Comparison of ENCODE assay signal across 9 mouse cellular contexts in the genomic region with DNA sequence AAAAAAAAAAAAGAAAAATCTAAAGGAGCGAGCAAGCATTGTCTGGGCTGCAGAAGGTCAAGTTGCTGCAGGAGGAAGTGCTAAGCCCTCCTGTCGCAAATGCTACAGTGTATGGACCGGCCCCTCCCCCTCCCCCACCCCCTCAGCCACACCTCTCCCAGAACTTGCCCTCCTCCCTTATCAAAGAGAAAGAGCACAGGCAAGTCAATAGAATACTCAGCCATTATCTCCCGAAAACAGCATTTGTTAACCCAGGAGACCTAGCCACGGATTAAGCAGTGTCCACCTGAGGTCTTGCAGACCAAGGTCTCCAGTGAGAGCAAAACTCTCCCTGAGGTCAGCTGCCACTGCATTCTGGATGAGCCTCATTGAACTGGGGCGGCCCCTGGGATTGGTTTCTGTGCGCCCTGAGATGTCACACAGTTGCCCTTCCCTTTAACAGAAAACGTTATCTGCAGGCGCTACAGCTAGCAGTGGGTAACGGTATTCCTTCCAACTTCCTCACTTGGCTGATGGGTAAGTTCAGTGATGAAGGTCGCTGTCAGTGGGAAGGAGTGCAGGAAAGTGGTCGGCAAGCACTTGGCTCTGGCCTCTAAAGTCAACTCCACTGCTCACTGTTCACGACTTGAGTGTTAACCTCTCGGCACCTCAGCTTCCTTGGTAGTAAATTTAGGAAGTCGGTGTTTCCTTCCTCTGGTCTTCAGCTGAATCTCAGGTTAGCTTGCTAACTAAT.
DNase-seq lines count a peak whose midpoint lies in the region; ATAC-seq and TF ChIP-seq lines count a peak whose summit lies in the region.
"Had no signal": no experiment of that assay in that cellular context is flagged by ENCODE, and none has a peak within 500 bp of the region (broad histone marks: within the 10 kb centered on the region; RNA-seq: fewer than 3 reads in every experiment).

No protein-coding gene starts in this region.

- TF ChIP-seq EP300 in liver, embryonic 14.5 days (IDR thresholded peaks at IDR 0.05; ENCODE audit: low read depth) = peak; percentile 76

- no peak overlapping the region for H3K4me2 ChIP-seq in midbrain, embryonic 16.5 days (ENCODE audit: low read length)
- H3K4me2 ChIP-seq in liver, embryonic 14.5 days (ENCODE audit: low read depth) = peak overlapping the region; percentile 87
- H3K4me2 ChIP-seq: hindbrain, embryonic 13.5 days had no signal

- peaks cover 24% of the 10 kb centered on the region for H3K27me3 ChIP-seq in midbrain, embryonic 10.5 days (ENCODE audit: low read depth, poor library complexity, severe bottlenecking)
- no peaks in the 10 kb centered on the region for H3K27me3 ChIP-seq in midbrain, embryonic 16.5 days (ENCODE audit: control insufficient read depth, insufficient read depth, low read depth, low read length)
- H3K27me3 ChIP-seq in erythroblast, embryonic 14.5 days (ENCODE audit: control insufficient read depth) = no peaks in the 10 kb centered on the region
- H3K27me3 ChIP-seq in liver, embryonic 14.5 days (ENCODE audit: control insufficient read depth, insufficient read depth, low read length) = no peaks in the 10 kb centered on the region
- H3K27me3 ChIP-seq: hindbrain, embryonic 13.5 days had no signal

- 0 out of 2 replicates have a peak overlapping the region, but pooled peaks have one; percentile 49 for H3K27ac ChIP-seq in midbrain, embryonic 10.5 days (replicated peaks)
- no peak overlapping the region for H3K27ac ChIP-seq in midbrain, embryonic 16.5 days (ENCODE audit: low read length)
- peak overlapping the region; percentile 77 for H3K27ac ChIP-seq in liver, embryonic 14.5 days
- H3K27ac ChIP-seq: hindbrain, embryonic 13.5 days had no signal

- DNase-seq in midbrain, embryonic 10.5 days (ENCODE audit: low spot score) = no peak
- peak; percentile 42 to 68 (median 55) for DNase-seq in liver, embryonic 14.5 days (ENCODE audit: low read depth in 3 of 3, low spot score in 3 of 3)
- DNase-seq in spleen, postnatal 4 days (ENCODE audit: low spot score in 2 of 2) = peak; percentile 54 to 77
- no peak for DNase-seq in adrenal gland, adult 8-10 months
- DNase-seq in testis, postnatal 14 days (ENCODE audit: low spot score) = no peak

- H3K36me3 ChIP-seq in midbrain, embryonic 10.5 days = no peaks in the 10 kb centered on the region
- no peaks in the 10 kb centered on the region for H3K36me3 ChIP-seq in midbrain, embryonic 16.5 days (ENCODE audit: control insufficient read depth, insufficient read depth, low read length)
- H3K36me3 ChIP-seq in erythroblast, embryonic 14.5 days (ENCODE audit: control insufficient read depth) = 0 out of 2 replicates have a peak, but pooled peaks cover 2% of the 10 kb centered on the region
- H3K36me3 ChIP-seq in liver, embryonic 14.5 days (replicated peaks; ENCODE audit: control insufficient read depth, insufficient read depth, low read depth) = no peaks in the 10 kb centered on the region
- H3K36me3 ChIP-seq: hindbrain, embryonic 13.5 days had no signal

- WGBS in midbrain, embryonic 10.5 days = 67% methylated on average over 15 of the region's 15 CpGs
- 67% methylated on average over 15 of the region's 15 CpGs for WGBS in midbrain, embryonic 16.5 days
- whole genome bisulfite sequencing in liver, embryonic 14.5 days (ENCODE audit: insufficient replicate concordance) = 4% methylated on average over 15 of the region's 15 CpGs

- H3K9me3 ChIP-seq in midbrain, embryonic 10.5 days (replicated peaks) = no peaks in the 10 kb centered on the region
- no peaks in the 10 kb centered on the region for H3K9me3 ChIP-seq in midbrain, embryonic 16.5 days (replicated peaks; ENCODE audit: control insufficient read depth, low read length, poor library complexity, severe bottlenecking)
- H3K9me3 ChIP-seq in erythroblast, embryonic 14.5 days (ENCODE audit: control insufficient read depth, low read length) = peaks cover 6% of the 10 kb centered on the region
- no peaks in the 10 kb centered on the region for H3K9me3 ChIP-seq in liver, embryonic 14.5 days (ENCODE audit: control insufficient read depth, low read length)
- H3K9me3 ChIP-seq: hindbrain, embryonic 13.5 days had no signal

- no peak overlapping the region for H3K4me3 ChIP-seq in midbrain, embryonic 10.5 days
- H3K4me3 ChIP-seq in midbrain, embryonic 16.5 days (ENCODE audit: low read depth, low read length) = no peak overlapping the region
- peak overlapping the region; percentile 63 for H3K4me3 ChIP-seq in erythroblast, embryonic 14.5 days (replicated peaks)
- peak overlapping the region; percentile 54 to 75 for H3K4me3 ChIP-seq in liver, embryonic 14.5 days (ENCODE audit: insufficient read depth in 1 of 2, low read depth in 2 of 2, low read length in 2 of 2)
- H3K4me3 ChIP-seq: hindbrain, embryonic 13.5 days; myocyte had no signal

- peaks cover 33% of the 10 kb centered on the region for H3K4me1 ChIP-seq in midbrain, embryonic 10.5 days
- peaks cover 2% of the 10 kb centered on the region; the same call in 1 of the 2 replicates for H3K4me1 ChIP-seq in midbrain, embryonic 16.5 days (ENCODE audit: control insufficient read depth, insufficient read depth, low read length)
- peaks cover 57% of the 10 kb centered on the region for H3K4me1 ChIP-seq in erythroblast, embryonic 14.5 days (ENCODE audit: control insufficient read depth)
- peaks cover 45 to 48% of the 10 kb centered on the region in 2 experiments for H3K4me1 ChIP-seq in liver, embryonic 14.5 days (replicated peaks; ENCODE audit: control insufficient read depth in 2 of 2, insufficient read depth in 2 of 2, low read length in 1 of 2)
- H3K4me1 ChIP-seq: hindbrain, embryonic 13.5 days had no signal

- ATAC-seq in midbrain, embryonic 16.5 days = no peak
- peak; percentile 85 for ATAC-seq in liver, embryonic 14.5 days (ENCODE audit: insufficient read depth)

- no peak for TF ChIP-seq CTCF in liver, embryonic 14.5 days (IDR thresholded peaks at IDR 0.05; ENCODE audit: low read depth)

- no peak overlapping the region for H3K9ac ChIP-seq in midbrain, embryonic 16.5 days (ENCODE audit: low read depth, low read length)
- peak overlapping the region; percentile 69 for H3K9ac ChIP-seq in liver, embryonic 14.5 days (replicated peaks)
- H3K9ac ChIP-seq: hindbrain, embryonic 13.5 days had no signal

Comparison
In these comparisons a context has a peak if more than half of its experiments do, and no peak if none do; other contexts are left out.
1. DNase-seq: peak in liver, embryonic 14.5 days (3 of 3) and spleen, postnatal 4 days (2 of 2); none in midbrain, embryonic 10.5 days (single experiment), adrenal gland, adult 8-10 months (single experiment) and testis, postnatal 14 days (single experiment).
2. H3K4me3 ChIP-seq: peak in erythroblast, embryonic 14.5 days (single experiment) and liver, embryonic 14.5 days (2 of 2); none in midbrain, embryonic 10.5 days (single experiment) and midbrain, embryonic 16.5 days (single experiment).